ENCODE assay signal across 18 mouse cellular contexts in the genomic region with DNA sequence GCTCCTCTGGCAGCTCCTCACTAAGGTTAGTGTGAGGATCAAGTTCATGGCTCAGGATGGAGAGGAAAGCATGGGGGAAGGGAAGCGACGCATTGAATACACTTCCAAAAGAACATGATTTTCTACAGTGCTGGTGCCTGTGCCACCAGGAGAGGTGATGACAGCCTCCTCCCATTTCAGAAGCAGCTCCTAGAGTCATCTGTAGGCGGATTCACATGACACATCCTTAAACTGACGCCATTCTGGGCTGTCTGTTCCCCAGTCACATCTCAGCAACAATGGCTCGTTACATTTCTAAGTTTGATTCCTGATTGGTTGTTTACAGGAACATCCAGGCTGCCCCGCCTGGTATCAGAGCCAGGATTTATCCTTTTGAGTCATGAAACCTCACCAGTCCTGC. TPM values are rescaled to one million over a fixed set of nuclear protein-coding genes. Genes with fewer than 3 reads are reported as not detected.
DNase-seq lines count a peak whose midpoint lies in the region; ATAC-seq and TF ChIP-seq lines count a peak whose summit lies in the region.
"Had no signal": no experiment of that assay in that cellular context is flagged by ENCODE, and none has a peak within 500 bp of the region (broad histone marks: within the 10 kb centered on the region; RNA-seq: fewer than 3 reads in every experiment).

No protein-coding gene starts in this region.

- TF ChIP-seq CTCF in forebrain, postnatal 0 days (IDR thresholded peaks at IDR 0.05; ENCODE audit: low read depth) = no peak
- no peak for TF ChIP-seq CTCF in liver, postnatal 0 days (IDR thresholded peaks at IDR 0.05; ENCODE audit: low read depth)

- H3K4me3 ChIP-seq in forebrain, postnatal 0 days (ENCODE audit: low read depth, low read length) = no peak overlapping the region
- no peak overlapping the region for H3K4me3 ChIP-seq in forebrain, embryonic 16.5 days (replicated peaks; ENCODE audit: low read length)
- no peak overlapping the region for H3K4me3 ChIP-seq in liver, postnatal 0 days (ENCODE audit: low read depth, low read length)
- H3K4me3 ChIP-seq: forebrain, embryonic 13.5 days; limb, embryonic 13.5 days; liver, embryonic 15.5 days had no signal

- peak; percentile 16 for DNase-seq in forebrain, postnatal 0 days
- DNase-seq in left cerebral cortex, adult 11 months (ENCODE audit: low spot score) = peak; percentile 38
- DNase-seq in left cerebral cortex, postnatal 4 days = no peak
- peak; percentile 20 to 26 for DNase-seq in layer of hippocampus, postnatal 36 days
- peak; percentile 48 for DNase-seq in right cerebral cortex, postnatal 25 days
- no peak for DNase-seq in liver, postnatal 0 days
- DNase-seq in thymus, postnatal 14 days = no peak
- DNase-seq: adrenal gland, postnatal 10 days; cerebellum, adult 2 months; gastrocnemius, postnatal 25 days; kidney, postnatal 14 days had no signal

- H3K4me1 ChIP-seq in forebrain, postnatal 0 days (ENCODE audit: insufficient read depth) = no peaks in the 10 kb centered on the region
- no peaks in the 10 kb centered on the region for H3K4me1 ChIP-seq in forebrain, embryonic 16.5 days (replicated peaks; ENCODE audit: control insufficient read depth, insufficient read depth, low read length)
- no peaks in the 10 kb centered on the region for H3K4me1 ChIP-seq in liver, postnatal 0 days (ENCODE audit: insufficient read depth)
- H3K4me1 ChIP-seq: forebrain, embryonic 13.5 days; limb, embryonic 13.5 days; liver, embryonic 15.5 days had no signal

- H3K27me3 ChIP-seq in forebrain, postnatal 0 days (ENCODE audit: insufficient read depth, low read length) = no peaks in the 10 kb centered on the region
- no peaks in the 10 kb centered on the region for H3K27me3 ChIP-seq in forebrain, embryonic 16.5 days (replicated peaks; ENCODE audit: control insufficient read depth, insufficient read depth, low read length)
- no peaks in the 10 kb centered on the region for H3K27me3 ChIP-seq in liver, postnatal 0 days (ENCODE audit: insufficient read depth, low read length)
- H3K27me3 ChIP-seq: forebrain, embryonic 13.5 days; limb, embryonic 13.5 days; liver, embryonic 15.5 days had no signal

- H3K9me3 ChIP-seq in forebrain, postnatal 0 days (ENCODE audit: low read length) = no peaks in the 10 kb centered on the region
- H3K9me3 ChIP-seq in forebrain, embryonic 16.5 days (ENCODE audit: control insufficient read depth, low read length) = no peaks in the 10 kb centered on the region
- no peaks in the 10 kb centered on the region for H3K9me3 ChIP-seq in liver, postnatal 0 days (ENCODE audit: low read length)
- H3K9me3 ChIP-seq: limb, embryonic 13.5 days; liver, embryonic 15.5 days had no signal

- no peaks in the 10 kb centered on the region for H3K36me3 ChIP-seq in forebrain, postnatal 0 days (ENCODE audit: insufficient read depth)
- no peaks in the 10 kb centered on the region for H3K36me3 ChIP-seq in forebrain, embryonic 16.5 days (ENCODE audit: control insufficient read depth, insufficient read depth)
- H3K36me3 ChIP-seq in liver, postnatal 0 days (replicated peaks; ENCODE audit: insufficient read depth, low read length) = no peaks in the 10 kb centered on the region
- H3K36me3 ChIP-seq: limb, embryonic 13.5 days; liver, embryonic 15.5 days had no signal

- no peak overlapping the region for H3K9ac ChIP-seq in forebrain, postnatal 0 days
- no peak overlapping the region for H3K9ac ChIP-seq in forebrain, embryonic 16.5 days (replicated peaks; ENCODE audit: low read depth, low read length)
- H3K9ac ChIP-seq in liver, postnatal 0 days (replicated peaks) = no peak overlapping the region
- H3K9ac ChIP-seq: forebrain, embryonic 13.5 days; hindbrain, embryonic 14.5 days; limb, embryonic 13.5 days; liver, embryonic 15.5 days had no signal

- intact Hi-C loops in left cerebral cortex, postnatal 4 days (cut with DNase I) = no loop called here

- ATAC-seq in forebrain, postnatal 0 days = peak; percentile 80
- ATAC-seq in forebrain, embryonic 16.5 days = no peak
- no peak for ATAC-seq in liver, postnatal 0 days
- ATAC-seq: forebrain, embryonic 13.5 days; intestine, embryonic 16.5 days had no signal

- WGBS in forebrain, postnatal 0 days = 67% methylated on average over 6 of the region's 6 CpGs
- 75% methylated on average over 6 of the region's 6 CpGs for WGBS in forebrain, embryonic 16.5 days
- 55% methylated on average over 6 of the region's 6 CpGs for WGBS in liver, postnatal 0 days (ENCODE audit: insufficient replicate concordance)

- TF ChIP-seq EP300 in liver, postnatal 0 days (IDR thresholded peaks at IDR 0.05; ENCODE audit: low read depth) = no peak

- H3K4me2 ChIP-seq in forebrain, postnatal 0 days (ENCODE audit: low read depth) = no peak overlapping the region
- H3K4me2 ChIP-seq in forebrain, embryonic 16.5 days (ENCODE audit: low read length) = no peak overlapping the region
- H3K4me2 ChIP-seq in liver, postnatal 0 days (ENCODE audit: low read depth, low read length) = no peak overlapping the region
- H3K4me2 ChIP-seq: forebrain, embryonic 13.5 days; hindbrain, embryonic 14.5 days; limb, embryonic 13.5 days; liver, embryonic 15.5 days; midbrain, embryonic 11.5 days had no signal

- no peak overlapping the region for H3K27ac ChIP-seq in forebrain, postnatal 0 days (ENCODE audit: low read depth, low read length)
- H3K27ac ChIP-seq in forebrain, embryonic 16.5 days (ENCODE audit: low read length) = no peak overlapping the region
- H3K27ac ChIP-seq in liver, postnatal 0 days (ENCODE audit: low read depth) = no peak overlapping the region
- H3K27ac ChIP-seq: forebrain, embryonic 13.5 days; hindbrain, embryonic 14.5 days; limb, embryonic 13.5 days; liver, embryonic 15.5 days had no signal

RNA-seq across cellular contexts. Expression of a gene that starts 44.5 kb away (rescaled TPM):
- total RNA-seq in forebrain, postnatal 0 days (2014; rRNA removed) = 46.6 and 47.5 TPM in 2 replicates
- polyA plus RNA-seq in forebrain, postnatal 0 days (2015; fragmentation: Nextera tagmentation; extraction: Ambion mirVana) = 17.3 and 18.5 TPM in 2 replicates
- 17.3 and 17.6 TPM in 2 replicates for polyA plus RNA-seq in forebrain, embryonic 16.5 days (2015; fragmentation: Nextera tagmentation; extraction: Ambion mirVana)
- total RNA-seq in left cerebral cortex, postnatal 4 days (2021) = 10 to 100 TPM; 40.9 to 50.9 TPM
- 10 to 100 TPM; 73.1 to 85.1 TPM for total RNA-seq in layer of hippocampus, postnatal 36 days (2021)
- 0.26 and 0.30 TPM in 2 replicates for polyA plus RNA-seq in liver, postnatal 0 days (2015; fragmentation: Nextera tagmentation; extraction: Ambion mirVana)

RNA-seq across cellular contexts. Expression of a gene that starts 54.7 kb away (rescaled TPM):
- 18.9 and 20.4 TPM in 2 replicates for total RNA-seq in forebrain, postnatal 0 days (2014; rRNA removed)
- 8.0 and 9.9 TPM in 2 replicates for polyA plus RNA-seq in forebrain, postnatal 0 days (2015; fragmentation: Nextera tagmentation; extraction: Ambion mirVana)
- polyA plus RNA-seq in forebrain, embryonic 16.5 days (2015; fragmentation: Nextera tagmentation; extraction: Ambion mirVana) = 19.9 and 20.5 TPM in 2 replicates
- total RNA-seq in left cerebral cortex, postnatal 4 days (2021) = 10 to 100 TPM; 17.6 to 18.4 TPM
- total RNA-seq in layer of hippocampus, postnatal 36 days (2021) = 10 to 100 TPM; 15.1 to 18.3 TPM
- polyA plus RNA-seq in liver, postnatal 0 days (2015; fragmentation: Nextera tagmentation; extraction: Ambion mirVana) = 3.7 and 3.9 TPM in 2 replicates

RNA-seq across cellular contexts. Expression of a gene that starts 55.0 kb away (rescaled TPM):
- 42.2 and 69.7 TPM in 2 replicates for total RNA-seq in forebrain, postnatal 0 days (2014; rRNA removed)
- 6.9 and 11.4 TPM in 2 replicates for polyA plus RNA-seq in forebrain, postnatal 0 days (2015; fragmentation: Nextera tagmentation; extraction: Ambion mirVana)
- 29.0 and 29.5 TPM in 2 replicates for polyA plus RNA-seq in forebrain, embryonic 16.5 days (2015; fragmentation: Nextera tagmentation; extraction: Ambion mirVana)
- total RNA-seq in left cerebral cortex, postnatal 4 days (2021) = 10 to 100 TPM; 74.8 to 75.1 TPM
- 10 to 100 TPM; 65.6 to 80.5 TPM for total RNA-seq in layer of hippocampus, postnatal 36 days (2021)
- 4.3 and 4.6 TPM in 2 replicates for polyA plus RNA-seq in liver, postnatal 0 days (2015; fragmentation: Nextera tagmentation; extraction: Ambion mirVana)

Comparison
In these comparisons a context has a peak if more than half of its experiments do, and no peak if none do; other contexts are left out.
1. DNase-seq: peak in forebrain, postnatal 0 days (single experiment), left cerebral cortex, adult 11 months (single experiment), layer of hippocampus, postnatal 36 days (2 of 2) and right cerebral cortex, postnatal 25 days (single experiment); none in left cerebral cortex, postnatal 4 days (single experiment), liver, postnatal 0 days (single experiment) and thymus, postnatal 14 days (single experiment).